Mouse (Mus musculus) heart, adult 2 months (tissue): Measurements from ENCODE around the gene Mogat2.

Experiments
- EP300 ChIP-seq: fragments of 200-500 bp; IDR thresholded peaks from 2 replicates; pipeline ENCODE4 v1.6.1; 2011; ENCODE audit warnings: low read depth, low read length, control low read depth; ENCODE audit not compliant: insufficient read depth
- POLR2A ChIP-seq: fragments of 200-500 bp; IDR thresholded peaks from 2 replicates; pipeline ENCODE4 v1.6.1; 2011; ENCODE audit warnings: mild to moderate bottlenecking, low read depth, low read length, control low read depth; ENCODE audit not compliant: insufficient read depth

- TF ChIP-seq POLR2A (no peak), EP300 (no peak)
Measured at GRCm38 (mm10) chr7:99189885-99190284, 48.5 kb downstream of the Mogat2 start.
